Mouse (Mus musculus) adrenal gland, postnatal 0 days (tissue): ENCODE measurements around the gene Haus6. TPM values are rescaled to one million over a fixed set of nuclear protein-coding genes. Genes with fewer than 3 reads are reported as not detected.

Experiments used
- polyA plus RNA-seq: library from polyadenylated mRNA; unstranded; fragments of >200 nt; fragmentation: Nextera tagmentation; extraction: Ambion mirVana; gene quantifications from 2 replicates; pipeline ENCODE4 v1.2.1, GENCODE M21; 2015

Gene Haus6
- polyA plus RNA-seq = 6.1 and 6.2 TPM in 2 replicates

DNA sequence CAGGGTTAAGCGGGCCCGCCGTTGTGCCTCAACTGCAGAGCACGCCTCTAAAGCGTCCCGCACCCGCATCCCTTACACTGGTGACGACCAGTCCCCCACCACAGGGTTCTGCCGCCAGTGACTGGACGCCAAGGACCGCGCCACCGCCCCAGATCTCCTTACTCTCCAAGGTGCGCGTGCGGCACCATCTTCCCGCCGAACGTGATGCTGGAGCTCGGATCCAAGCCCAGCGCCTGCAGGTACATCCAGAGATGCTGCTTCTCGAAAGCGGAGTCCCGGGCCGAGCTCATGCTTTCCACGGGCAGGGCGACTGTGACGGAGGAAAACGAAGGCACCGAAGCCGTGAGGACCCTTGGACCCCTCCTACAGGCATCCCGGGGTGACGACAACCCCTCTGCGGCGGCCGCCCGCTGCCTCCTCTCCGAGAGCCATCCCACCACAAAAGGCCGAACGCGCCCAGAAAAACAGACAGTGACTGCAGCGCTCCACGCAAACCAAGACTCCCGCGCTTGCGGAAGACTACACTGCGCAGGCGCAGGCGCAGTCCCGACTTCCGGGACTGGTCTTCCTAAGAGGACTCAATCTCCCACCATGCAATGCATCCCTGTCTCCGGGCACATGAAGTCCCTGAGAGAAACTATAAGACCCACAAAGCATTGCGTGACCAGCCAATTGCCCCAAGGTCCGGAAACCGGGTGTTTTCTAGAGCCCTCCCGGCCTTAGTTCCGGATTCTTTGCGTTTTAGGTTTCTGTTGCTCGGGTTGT, at the start of gene Haus6:
Gene Haus6 (minus strand): TSS at position 532 of the 765 bp plus-strand sequence.

DNA sequence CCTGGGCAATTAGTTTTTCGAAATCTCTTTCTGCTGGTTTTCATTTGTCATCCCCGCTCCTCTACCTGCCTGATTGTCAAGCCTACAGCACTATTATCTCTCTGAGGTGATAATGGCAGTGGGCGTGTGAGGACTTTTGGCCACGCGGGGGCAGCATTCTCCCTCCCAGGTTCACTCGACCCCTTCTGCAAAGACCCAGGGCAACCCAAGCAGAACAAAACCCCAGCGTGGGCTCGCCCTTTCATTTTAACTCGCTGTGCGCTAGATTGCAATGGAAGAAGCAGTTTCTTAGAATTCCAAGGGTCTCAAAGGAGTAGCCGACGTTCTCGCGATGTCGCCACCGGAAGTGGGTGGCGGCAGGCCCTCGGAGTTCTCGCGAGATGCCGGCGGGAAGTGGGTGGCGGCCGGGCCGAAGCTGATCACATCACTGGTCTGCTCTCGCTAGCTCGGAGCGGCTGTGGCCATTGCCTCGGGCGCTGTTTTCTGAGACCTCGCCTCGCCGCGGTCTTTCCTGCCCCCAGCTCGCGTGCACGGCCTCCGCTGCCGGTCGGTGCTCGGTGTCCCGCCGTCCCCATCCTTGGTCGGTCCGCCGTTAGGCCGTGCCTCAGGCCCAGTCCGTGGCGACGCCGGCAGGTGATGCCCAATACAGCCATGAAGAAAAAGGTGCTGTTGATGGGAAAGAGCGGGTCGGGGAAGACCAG, 36.4 kb downstream of the Haus6 start, which contains the start of gene Rraga:
Gene Rraga (plus strand): TSS at position 386 of the 701 bp plus-strand sequence.

GRCm38 (mm10) chr4:86558228-86558627, 53.6 kb downstream of the Haus6 start, which contains the start of gene Saxo1:
Saxo1 (minus strand) TSS chr4:86558328.

Other genes with a start within 250 kb of the Haus6 start
- not detected in 2 replicates for gene Saxo1, start 53.7 kb downstream of the Haus6 start, polyA plus RNA-seq
- gene Rraga, start 36.4 kb downstream of the Haus6 start, polyA plus RNA-seq = 62.8 and 77.0 TPM in 2 replicates
- 154 and 264 TPM in 2 replicates for gene Plin2, start 58.0 kb upstream of the Haus6 start, polyA plus RNA-seq
- 3.2 and 7.7 TPM in 2 replicates for gene Dennd4c, start 136.5 kb upstream of the Haus6 start, polyA plus RNA-seq
- 545 and 586 TPM in 2 replicates for gene Rps6, start 245.4 kb upstream of the Haus6 start, polyA plus RNA-seq